Mouse (Mus musculus) forebrain, embryonic 10.5 days (tissue): ENCODE data around the gene Slc39a11. TPM values are rescaled to one million over a fixed set of nuclear protein-coding genes. Genes with fewer than 3 reads are reported as not detected.

Experiments
- DNase-seq: peaks from one replicate; pipeline ENCODE4 v3.0.0-alpha.2; 2017; ENCODE audit warnings: low spot score; ENCODE audit errors: extremely low spot score
- H3K27ac ChIP-seq: fragments of 300-500 bp; sonication (generic); 2 replicates; pipeline ENCODE4 v1.5.1; 2016; ENCODE audit warnings: mild to moderate bottlenecking
- H3K27me3 ChIP-seq: fragments of 300-500 bp; sonication (generic); 2 replicates; pipeline ENCODE4 v1.6.1; 2016; ENCODE audit warnings: mild to moderate bottlenecking; ENCODE audit not compliant: poor library complexity, severe bottlenecking
- H3K36me3 ChIP-seq: fragments of 300-500 bp; sonication (generic); replicated peaks from 2 replicates; pipeline ENCODE4 v1.6.1; 2016; ENCODE audit warnings: mild to moderate bottlenecking, moderate library complexity
- H3K4me1 ChIP-seq: fragments of 300-500 bp; sonication (generic); 2 replicates; pipeline ENCODE4 v1.6.1; 2016
- H3K4me3 ChIP-seq: fragments of 300-500 bp; sonication (generic); 2 replicates; pipeline ENCODE4 v1.5.1; 2016; ENCODE audit warnings: mild to moderate bottlenecking, moderate library complexity
- H3K9me3 ChIP-seq: fragments of 300-500 bp; sonication (generic); 2 replicates; pipeline ENCODE4 v1.6.1; 2016; ENCODE audit warnings: mild to moderate bottlenecking, moderate library complexity
- WGBS: fragments of 180-500 bp; shearing (Covaris S2); methylation state at CpG from one replicate; pipeline ENCODE4 v1.1.7; 2016; 5-methylcytosine and 5-hydroxymethylcytosine counted together
- polyA plus RNA-seq: library from polyadenylated mRNA; unstranded; fragments of >200 nt; fragmentation: Nextera tagmentation; extraction: Ambion mirVana; gene quantifications from 2 replicates; pipeline ENCODE4 v1.2.1, GENCODE M21; 2016

Slc39a11 gene
- 18.4 and 19.8 TPM in 2 replicates for polyA plus RNA-seq

GRCm38 (mm10) chr11:113649353-113650210 is at the start of gene Slc39a11:
TSS of gene Slc39a11 (minus strand) at chr11:113650079.
- Histone ChIP-seq H3K4me3 (peak within 1 kb of the TSS; percentile 95), H3K36me3 (peaks cover 33% of the 10 kb centered on the region), H3K4me1 (peaks cover 51% of the 10 kb centered on the region), H3K27ac (peak within 1 kb of the TSS; percentile 97), H3K9me3 (0 out of 2 replicates have a peak, but pooled peaks cover 3% of the 10 kb centered on the region), H3K27me3 (peaks cover 15% of the 10 kb centered on the region)
- under 1% methylated on average over 91 of the region's 91 CpGs for WGBS
- DNase-seq = peak; percentile 84

- Histone ChIP-seq H3K36me3 (peaks cover 63% of the 10 kb centered on the region), H3K27ac (no peak overlapping the region), H3K4me1 (peaks cover 17% of the 10 kb centered on the region), H3K4me3 (no peak overlapping the region), H3K27me3 (no peaks in the 10 kb centered on the region), H3K9me3 (peaks cover 13% of the 10 kb centered on the region; the same call in 1 of the 2 replicates)
- DNase-seq = no peak
- 89% methylated on average over 7 of the region's 7 CpGs for WGBS
Observed at GRCm38 (mm10) chr11:113699643-113700042, 49.8 kb upstream of the Slc39a11 start.

GRCm38 (mm10) chr11:113698013-113698545 is 48.2 kb upstream of the Slc39a11 start:
- WGBS = 88% methylated on average over 12 of the region's 12 CpGs
- no peak overlapping the region for H3K27ac ChIP-seq
- no peaks in the 10 kb centered on the region for H3K27me3 ChIP-seq
- DNase-seq = no peak
- peaks cover 13% of the 10 kb centered on the region; the same call in 1 of the 2 replicates for H3K9me3 ChIP-seq
- no peak overlapping the region for H3K4me3 ChIP-seq
- peaks cover 17% of the 10 kb centered on the region for H3K4me1 ChIP-seq
- peaks cover 79% of the 10 kb centered on the region for H3K36me3 ChIP-seq

- Histone ChIP-seq H3K4me1 (peaks cover 17% of the 10 kb centered on the region), H3K4me3 (no peak overlapping the region), H3K36me3 (peaks cover 84% of the 10 kb centered on the region), H3K27me3 (no peaks in the 10 kb centered on the region), H3K27ac (no peak overlapping the region), H3K9me3 (peaks cover 13% of the 10 kb centered on the region; the same call in 1 of the 2 replicates)
- DNase-seq = no peak
- WGBS = 36% methylated on average over 5 of the region's 5 CpGs
Observed at GRCm38 (mm10) chr11:113697571-113697970, 47.7 kb upstream of the Slc39a11 start.

GRCm38 (mm10) chr11:113691851-113692250 is 42.0 kb upstream of the Slc39a11 start:
- no peak overlapping the region for H3K27ac ChIP-seq

GRCm38 (mm10) chr11:113691318-113691717 is 41.4 kb upstream of the Slc39a11 start:
- DNase-seq = no peak
- Histone ChIP-seq H3K27me3 (no peaks in the 10 kb centered on the region), H3K27ac (no peak overlapping the region), H3K9me3 (peaks cover 13% of the 10 kb centered on the region; the same call in 1 of the 2 replicates), H3K4me3 (no peak overlapping the region), H3K36me3 (peaks cover 93% of the 10 kb centered on the region), H3K4me1 (peaks cover 13% of the 10 kb centered on the region)
- WGBS = 87% methylated on average over 5 of the region's 5 CpGs

More at GRCm38 (mm10) chr11:113691851-113692250, 42.0 kb upstream of the Slc39a11 start:
- H3K4me1 ChIP-seq = peaks cover 9% of the 10 kb centered on the region
- H3K4me3 ChIP-seq = no peak overlapping the region
- no peaks in the 10 kb centered on the region for H3K27me3 ChIP-seq
- peaks cover 96% of the 10 kb centered on the region for H3K36me3 ChIP-seq
- WGBS = 84% methylated on average over 3 of the region's 3 CpGs
- peaks cover 13% of the 10 kb centered on the region; the same call in 1 of the 2 replicates for H3K9me3 ChIP-seq
- no peak for DNase-seq

GRCm38 (mm10) chr11:113690506-113690905 is 40.6 kb upstream of the Slc39a11 start:
- 95% methylated on average over 12 of the region's 12 CpGs for WGBS
- H3K27ac ChIP-seq = no peak overlapping the region
- H3K27me3 ChIP-seq = no peaks in the 10 kb centered on the region
- peaks cover 6% of the 10 kb centered on the region; the same call in 1 of the 2 replicates for H3K9me3 ChIP-seq
- no peak for DNase-seq
- H3K36me3 ChIP-seq = peaks cover 84% of the 10 kb centered on the region
- H3K4me3 ChIP-seq = no peak overlapping the region
- peaks cover 19% of the 10 kb centered on the region for H3K4me1 ChIP-seq

- H3K27ac ChIP-seq = peak overlapping the region; percentile 77
- peaks cover 50% of the 10 kb centered on the region for H3K36me3 ChIP-seq
- H3K4me1 ChIP-seq = peaks cover 43% of the 10 kb centered on the region
- H3K9me3 ChIP-seq = no peaks in the 10 kb centered on the region
- no peaks in the 10 kb centered on the region for H3K27me3 ChIP-seq
- DNase-seq = no peak
- H3K4me3 ChIP-seq = peak overlapping the region; percentile 26; the same call in 1 of the 2 replicates
- WGBS = 63% methylated on average over 2 of the region's 2 CpGs
Observed at GRCm38 (mm10) chr11:113687031-113687430, 37.2 kb upstream of the Slc39a11 start.

- Histone ChIP-seq H3K4me1 (peaks cover 56% of the 10 kb centered on the region), H3K9me3 (no peaks in the 10 kb centered on the region), H3K4me3 (peak overlapping the region; percentile 90), H3K27ac (peak overlapping the region; percentile 95), H3K27me3 (no peaks in the 10 kb centered on the region), H3K36me3 (peaks cover 28% of the 10 kb centered on the region)
- 44% methylated on average over 25 of the region's 25 CpGs for WGBS
- DNase-seq = no peak
Observed at GRCm38 (mm10) chr11:113684707-113685426, 35.0 kb upstream of the Slc39a11 start.

- Histone ChIP-seq H3K36me3 (peaks cover 21% of the 10 kb centered on the region), H3K4me3 (peak within 1 kb of the TSS; percentile 90), H3K27ac (peak within 1 kb of the TSS; percentile 95), H3K4me1 (peaks cover 56% of the 10 kb centered on the region), H3K27me3 (no peaks in the 10 kb centered on the region), H3K9me3 (no peaks in the 10 kb centered on the region)
- under 1% methylated on average over 73 of the region's 73 CpGs for WGBS
- DNase-seq = peak; percentile 94
Observed at GRCm38 (mm10) chr11:113683957-113684706, 34.3 kb upstream of the Slc39a11 start, which contains the start of the genes Fam104a and D11Wsu47e. TSS of gene Fam104a (minus strand) at chr11:113684155. TSS of gene D11Wsu47e (plus strand) at chr11:113684412.

- WGBS = under 1% methylated on average over 38 of the region's 38 CpGs
- no peak for DNase-seq
- H3K27ac ChIP-seq = peak overlapping the region; percentile 95
- H3K4me3 ChIP-seq = peak overlapping the region; percentile 90
- no peaks in the 10 kb centered on the region for H3K9me3 ChIP-seq
- no peaks in the 10 kb centered on the region for H3K27me3 ChIP-seq
- peaks cover 15% of the 10 kb centered on the region for H3K36me3 ChIP-seq
- peaks cover 56% of the 10 kb centered on the region for H3K4me1 ChIP-seq
Observed at GRCm38 (mm10) chr11:113683627-113683956, 33.7 kb upstream of the Slc39a11 start.
